Mouse (Mus musculus) Patski (cell line): ENCODE measurements at regions not wholly inside any gene's neighbourhood (a gene's known extent, or its start where the extent isn't known, plus 50 kb on each side); places are given as distances from the start of the nearest gene placed in this dataset.

Source experiments
- ATAC-seq: fragments of 100-300 bp; one replicate; pipeline ENCODE4 v1.8.0; 2021
- CTCF ChIA-PET: fragments of 350-600 bp; sonication (Branson Sonifier 250); formaldehyde crosslinking; loops from one replicate; lab custom pipeline; 2022; ENCODE audit warnings: inconsistent platforms; lab: Charles Lee
- POLR2A ChIA-PET: fragments of 350-600 bp; sonication (Branson Sonifier 250); formaldehyde crosslinking; loops from one replicate; lab custom pipeline; 2022; ENCODE audit warnings: antibody characterized with exemption, inconsistent platforms; lab: Charles Lee
- DNase-seq: peaks from one replicate; pipeline ENCODE4 v3.0.0-alpha.2; 2011; ENCODE audit warnings: low read depth, low spot score
- H3K27me3 ChIP-seq: fragments of 371-371 bp; one replicate; pipeline ENCODE4 v1.5.1; 2021
- CTCF ChIP-seq: fragments of 100-300 bp; IDR thresholded peaks from one replicate; pipeline ENCODE4 v1.5.1; 2021
- in situ Hi-C: fragments of 300-500 bp; cut with MboI; formaldehyde crosslinking; loops from 3 replicates; pipeline ENCODE4 v1.11.1; 2018; ENCODE audit warnings: low pct_unique_long_range_greater_than_20kb, mixed read lengths

- DNase-seq (no peak), ATAC-seq (no peak)
- in situ Hi-C loops, result no loop called here
- TF ChIP-seq CTCF, result no peak
- ChIA-PET POLR2A (no interaction called here), CTCF (interaction anchor here (1.2 to 3.9 kb wide), 2 partner anchors 12 to 13 kb away, joined by 3 to 26 read pairs; no protein-coding TSS in a partner anchor)
- H3K27me3 ChIP-seq, result peaks cover 47% of the 10 kb centered on the region
Observed at GRCm38 (mm10) chr19:56189185-56189584, 97.8 kb upstream of the Habp2 start.

GRCm38 (mm10) chr19:56190222-56190621 lies 96.7 kb upstream of the Habp2 start:
- POLR2A ChIA-PET, result interaction anchor here (0.6 kb wide), 1 partner anchor 463 kb away, joined by 5 read pairs; no protein-coding TSS in a partner anchor
- no peak for TF ChIP-seq CTCF
- in situ Hi-C loops, result loop anchor here (10.0 kb wide), 1 partner anchor 855 kb away; no protein-coding TSS in a partner anchor

GRCm38 (mm10) chr19:56198474-56199236 lies 88.3 kb upstream of the Habp2 start:
- no peak for TF ChIP-seq CTCF
- H3K27me3 ChIP-seq, result peaks cover 21% of the 10 kb centered on the region
- ChIA-PET POLR2A (no interaction called here), CTCF (interaction anchor here (0.7 kb wide), 1 partner anchor 779 kb away, joined by 3 read pairs; no protein-coding TSS in a partner anchor)
- in situ Hi-C loops, result loop anchor here (10.0 kb wide), 1 partner anchor 864 kb away; no protein-coding TSS in a partner anchor
- ATAC-seq, result no peak
- no peak for DNase-seq

More at GRCm38 (mm10) chr19:56190222-56190621, 96.7 kb upstream of the Habp2 start:
- ATAC-seq (no peak), DNase-seq (no peak)
- H3K27me3 ChIP-seq, result peaks cover 53% of the 10 kb centered on the region
- CTCF ChIA-PET, result interaction anchor here (0.7 to 3.9 kb wide), 2 partner anchors 11 to 370 kb away, joined by 3 to 26 read pairs; no protein-coding TSS in a partner anchor

GRCm38 (mm10) chr19:56199401-56200150 lies 87.4 kb upstream of the Habp2 start:
- ChIA-PET CTCF (interaction anchor here (1.5 to 2.9 kb wide), 3 partner anchors 10 to 852 kb away, joined by 3 to 26 read pairs (median 4); no protein-coding TSS in a partner anchor), POLR2A (no interaction called here)
- DNase-seq (no peak), ATAC-seq (no peak)
- H3K27me3 ChIP-seq, result peaks cover 15% of the 10 kb centered on the region
- no peak for TF ChIP-seq CTCF
- in situ Hi-C loops, result loop anchor here (10.0 kb wide), 1 partner anchor 865 kb away; no protein-coding TSS in a partner anchor

GRCm38 (mm10) chr19:56201007-56201682 lies 85.8 kb upstream of the Habp2 start:
- peaks cover 16% of the 10 kb centered on the region for H3K27me3 ChIP-seq
- no peak for ATAC-seq
- in situ Hi-C loops, result no loop called here
- ChIA-PET POLR2A (no interaction called here), CTCF (interaction anchor here (0.6 to 2.9 kb wide), 29 partner anchors 10 to 894 kb away, joined by 3 to 26 read pairs (median 4); no protein-coding TSS in a partner anchor)
- TF ChIP-seq CTCF, result peak; percentile 80
- no peak for DNase-seq

- POLR2A ChIA-PET, result interaction anchor here (0.5 kb wide), 1 partner anchor 681 kb away, joined by 6 read pairs; no protein-coding TSS in a partner anchor
- CTCF ChIA-PET, result interaction anchor here (0.6 to 2.9 kb wide), 26 partner anchors 9 to 895 kb away, joined by 3 to 26 read pairs (median 4); no protein-coding TSS in a partner anchor
- in situ Hi-C loops, result no loop called here
- ATAC-seq, result peak; percentile 70
- H3K27me3 ChIP-seq, result peaks cover 13% of the 10 kb centered on the region
- no peak for DNase-seq
- peak; percentile 82 for TF ChIP-seq CTCF
Observed at GRCm38 (mm10) chr19:56201738-56202480, 85.0 kb upstream of the Habp2 start.

GRCm38 (mm10) chr19:56202481-56203130 lies 84.3 kb upstream of the Habp2 start:
- POLR2A ChIA-PET, result no interaction called here
- DNase-seq (no peak), ATAC-seq (peak; percentile 19)
- H3K27me3 ChIP-seq, result peaks cover 7% of the 10 kb centered on the region
- in situ Hi-C loops, result no loop called here
- no peak for TF ChIP-seq CTCF
- CTCF ChIA-PET, result interaction anchor here (0.6 to 2.9 kb wide), 13 partner anchors 8 to 870 kb away, joined by 3 to 26 read pairs (median 5); no protein-coding TSS in a partner anchor

- ATAC-seq, result no peak
- ChIA-PET CTCF (interaction anchor here (3.2 kb wide), 1 partner anchor 17 kb away, joined by 11 read pairs; no protein-coding TSS in a partner anchor), POLR2A (no interaction called here)
- peaks cover 51% of the 10 kb centered on the region for H3K27me3 ChIP-seq
- DNase-seq, result no peak
- in situ Hi-C loops, result no loop called here
- no peak for TF ChIP-seq CTCF
Observed at GRCm38 (mm10) chr19:56218536-56218935, 68.4 kb upstream of the Habp2 start.
